Mouse (Mus musculus) forebrain, embryonic 16.5 days (tissue): ENCODE measurements around the gene Ank3. TPM values are rescaled to one million over a fixed set of nuclear protein-coding genes. Genes with fewer than 3 reads are reported as not detected.
A peak's percentile ranks its signal among the peaks of the same experiment; 100 is the strongest.

Experiments used
- ATAC-seq: fragments of 200-750 bp; cut with Nextera tagmentation; 2 replicates; pipeline ENCODE4 v1.8.0; 2017; ENCODE audit warnings: mild to moderate bottlenecking, moderate library complexity
- H3K27ac ChIP-seq: fragments of 300-500 bp; sonication (generic); 2 replicates; pipeline ENCODE4 v1.5.1; 2014; ENCODE audit warnings: low read length, control low read depth
- H3K27me3 ChIP-seq: fragments of 300-500 bp; sonication (generic); replicated peaks from 2 replicates; pipeline ENCODE4 v1.6.1; 2014; ENCODE audit warnings: low read length; ENCODE audit not compliant: control insufficient read depth, insufficient read depth
- H3K36me3 ChIP-seq: fragments of 300-500 bp; sonication (generic); 2 replicates; pipeline ENCODE4 v1.6.1; 2014; ENCODE audit not compliant: control insufficient read depth, insufficient read depth
- H3K4me1 ChIP-seq: fragments of 300-500 bp; sonication (generic); replicated peaks from 2 replicates; pipeline ENCODE4 v1.6.1; 2014; ENCODE audit warnings: low read length; ENCODE audit not compliant: control insufficient read depth, insufficient read depth
- H3K4me2 ChIP-seq: fragments of 300-500 bp; sonication (generic); 2 replicates; pipeline ENCODE4 v1.6.1; 2014; ENCODE audit warnings: mild to moderate bottlenecking, low read length, control low read depth
- H3K4me3 ChIP-seq: fragments of 300-500 bp; sonication (generic); replicated peaks from 2 replicates; pipeline ENCODE4 v1.5.1; 2014; ENCODE audit warnings: mild to moderate bottlenecking, low read length, control low read depth
- H3K9ac ChIP-seq: fragments of 300-500 bp; sonication (generic); replicated peaks from 2 replicates; pipeline ENCODE4 v1.6.1; 2014; ENCODE audit warnings: low read depth, low read length, control low read depth
- H3K9me3 ChIP-seq: fragments of 300-500 bp; sonication (generic); 2 replicates; pipeline ENCODE4 v1.6.1; 2016; ENCODE audit warnings: low read length; ENCODE audit not compliant: control insufficient read depth
- WGBS: fragments of 180-500 bp; shearing (Covaris S2); extraction: QIAGEN DNeasy Blood & Tissue Kit; methylation state at CpG from one replicate; pipeline ENCODE4 v1.1.7; 2014; 5-methylcytosine and 5-hydroxymethylcytosine counted together
- polyA plus RNA-seq: library from polyadenylated mRNA; unstranded; fragments of >200 nt; fragmentation: Nextera tagmentation; extraction: Ambion mirVana; gene quantifications from 2 replicates; pipeline ENCODE4 v1.2.1, GENCODE M21; 2015

Ank3 gene
- polyA plus RNA-seq, 1 experiment from 2014 or later, result 102 TPM

DNA sequence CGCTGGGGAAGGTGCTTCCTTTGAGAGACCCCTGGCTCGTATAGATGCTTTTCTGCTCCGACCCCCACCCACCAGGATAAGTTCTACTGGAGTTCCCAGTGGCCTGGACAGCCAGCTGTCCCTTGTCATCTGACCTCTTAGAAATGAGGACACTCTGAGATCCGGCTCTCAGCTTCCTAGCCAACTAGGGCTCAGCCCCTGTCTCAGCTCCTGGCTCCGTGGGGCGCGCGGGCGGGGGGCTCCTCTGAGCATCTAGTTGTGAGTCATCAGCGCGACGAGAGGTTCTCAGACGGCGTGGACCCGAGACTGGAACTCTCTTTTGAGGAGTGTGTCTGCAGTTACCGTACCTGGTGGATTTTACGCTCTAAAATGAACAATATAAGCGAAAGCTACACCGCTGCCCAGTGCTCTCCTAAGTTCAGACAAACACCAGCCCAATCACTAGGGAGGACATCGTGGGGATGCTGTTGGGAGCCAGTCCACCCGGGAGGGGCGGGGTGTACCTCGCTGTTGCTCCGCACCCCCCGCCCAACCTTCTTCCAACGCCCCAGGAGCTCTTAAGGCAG, 293 bp upstream of the Ank3 start:
- no peak overlapping the region for H3K27ac ChIP-seq
- under 1% methylated on average over 26 of the region's 26 CpGs for WGBS
- peaks cover 24% of the 10 kb centered on the region for H3K4me1 ChIP-seq
- no peaks in the 10 kb centered on the region for H3K36me3 ChIP-seq
- no peaks in the 10 kb centered on the region for H3K9me3 ChIP-seq
- 0 out of 2 replicates have a peak, but pooled peaks have one; percentile 23 for ATAC-seq
- H3K27me3 ChIP-seq, result peaks cover 21% of the 10 kb centered on the region
- peak overlapping the region; percentile 35 for H3K9ac ChIP-seq
- peak overlapping the region; percentile 52 for H3K4me3 ChIP-seq
- H3K4me2 ChIP-seq, result peak overlapping the region; percentile 99

DNA sequence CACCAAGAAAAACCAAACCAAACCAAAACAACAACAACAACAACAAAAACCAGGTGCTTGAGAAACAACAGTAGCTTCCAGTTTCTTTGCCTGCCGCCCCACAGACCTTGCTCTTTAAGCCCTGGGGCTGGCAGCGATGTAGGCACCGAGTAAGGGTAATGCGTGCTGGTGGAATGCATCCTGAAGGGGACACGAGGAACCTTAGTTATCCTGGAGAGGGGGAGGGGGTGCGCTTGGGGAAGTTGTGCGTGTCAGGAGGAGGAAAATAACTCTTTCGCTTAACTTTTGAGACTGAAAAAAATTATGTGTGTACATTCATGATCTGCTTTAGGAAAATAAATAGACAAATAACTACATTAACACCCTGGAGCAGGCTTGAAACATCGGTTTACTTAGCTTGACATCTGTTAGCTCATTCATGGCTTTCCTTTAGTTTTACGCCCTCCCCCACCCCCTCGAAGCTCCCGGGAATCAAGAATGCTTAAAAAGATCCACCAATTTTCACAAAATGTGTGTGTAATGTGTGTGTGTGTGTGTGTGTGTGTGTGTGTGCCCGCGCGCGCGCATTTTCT, 1.3 kb downstream of the Ank3 start:
- no peaks in the 10 kb centered on the region for H3K36me3 ChIP-seq
- H3K27me3 ChIP-seq, result peaks cover 21% of the 10 kb centered on the region
- no peaks in the 10 kb centered on the region for H3K9me3 ChIP-seq
- H3K4me2 ChIP-seq, result peak overlapping the region; percentile 99
- peak overlapping the region; percentile 52 for H3K4me3 ChIP-seq
- H3K27ac ChIP-seq, result no peak overlapping the region
- no peak overlapping the region for H3K9ac ChIP-seq
- peaks cover 24% of the 10 kb centered on the region for H3K4me1 ChIP-seq
- WGBS, result 3% methylated on average over 17 of the region's 17 CpGs
- 0 out of 2 replicates have a peak, but pooled peaks have one; percentile 41 for ATAC-seq

DNA sequence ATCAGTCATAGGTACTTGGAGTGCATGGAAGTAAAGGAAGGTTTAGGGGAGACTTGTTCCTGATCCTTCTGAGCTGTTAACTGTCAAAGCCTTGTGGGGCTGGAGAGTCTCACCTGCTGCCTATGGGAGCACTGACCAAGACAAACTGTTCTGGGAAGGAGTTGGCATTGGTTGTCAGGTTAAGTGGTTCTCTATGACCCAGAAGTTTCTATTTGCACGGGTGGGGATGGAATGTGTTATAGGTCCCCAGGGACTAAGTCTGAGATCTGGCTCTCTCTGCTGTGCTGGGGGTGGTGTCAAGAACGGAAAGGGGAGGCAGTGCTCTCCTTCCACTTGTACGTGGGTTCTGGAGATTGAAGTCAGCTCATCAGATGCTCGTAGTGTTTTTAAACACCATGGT, 6.9 kb downstream of the Ank3 start:
- Histone ChIP-seq H3K4me3 (no peak overlapping the region), H3K9me3 (no peaks in the 10 kb centered on the region), H3K9ac (no peak overlapping the region), H3K27ac (no peak overlapping the region), H3K4me1 (peaks cover under 1% of the 10 kb centered on the region; the same call in 1 of the 2 replicates), H3K27me3 (peaks cover under 1% of the 10 kb centered on the region; the same call in 1 of the 2 replicates), H3K36me3 (no peaks in the 10 kb centered on the region), H3K4me2 (no peak overlapping the region)
- WGBS, result 90% methylated on average over 4 of the region's 4 CpGs
- no peak for ATAC-seq

DNA sequence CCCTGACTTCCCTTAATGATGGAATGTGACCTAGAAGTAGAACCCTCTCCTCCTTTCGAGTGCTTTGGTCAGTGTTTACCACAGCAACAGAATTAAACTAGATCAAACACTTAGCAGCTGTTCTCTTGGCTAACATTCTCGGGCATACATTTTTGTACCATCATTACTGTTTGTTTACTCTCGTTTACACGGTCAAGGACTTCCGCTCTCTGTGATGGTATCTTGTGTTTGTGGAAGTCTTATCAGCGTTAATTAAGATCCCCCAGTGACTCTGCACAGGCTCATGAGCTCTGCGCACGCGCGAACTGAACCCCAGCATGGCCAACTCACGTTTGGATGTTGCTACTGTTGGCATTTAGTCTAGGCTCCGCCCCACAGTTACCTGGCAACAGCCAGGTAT, 16.3 kb downstream of the Ank3 start:
- Histone ChIP-seq H3K4me1 (no peaks in the 10 kb centered on the region), H3K4me3 (no peak overlapping the region), H3K27ac (no peak overlapping the region), H3K4me2 (no peak overlapping the region), H3K9ac (no peak overlapping the region), H3K27me3 (no peaks in the 10 kb centered on the region), H3K9me3 (no peaks in the 10 kb centered on the region), H3K36me3 (no peaks in the 10 kb centered on the region)
- ATAC-seq, result no peak
- WGBS, result 65% methylated on average over 12 of the region's 12 CpGs

DNA sequence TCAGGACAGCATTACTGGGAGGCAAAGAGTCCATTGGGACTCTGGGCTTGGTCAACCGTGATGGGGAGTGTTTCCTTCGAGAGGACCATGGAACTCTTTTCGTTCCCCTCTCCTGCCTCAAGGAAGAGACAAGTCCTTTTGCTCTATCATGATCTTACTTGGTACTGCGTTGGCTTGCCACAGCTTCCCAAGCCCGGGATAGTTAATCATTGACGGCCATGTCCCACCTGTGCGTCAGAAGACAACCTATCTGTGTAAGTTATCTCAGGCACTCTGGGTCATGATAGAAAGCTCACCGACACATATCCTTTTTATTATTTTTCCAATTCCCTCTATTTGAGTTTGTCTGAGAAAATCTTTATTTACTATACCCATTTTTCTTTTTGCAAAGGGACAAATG, 20.1 kb downstream of the Ank3 start:
- Histone ChIP-seq H3K4me3 (no peak overlapping the region), H3K36me3 (no peaks in the 10 kb centered on the region), H3K27me3 (no peaks in the 10 kb centered on the region), H3K4me2 (no peak overlapping the region), H3K9ac (no peak overlapping the region), H3K4me1 (no peaks in the 10 kb centered on the region), H3K9me3 (no peaks in the 10 kb centered on the region), H3K27ac (no peak overlapping the region)
- WGBS, result 91% methylated on average over 8 of the region's 8 CpGs
- ATAC-seq, result no peak

DNA sequence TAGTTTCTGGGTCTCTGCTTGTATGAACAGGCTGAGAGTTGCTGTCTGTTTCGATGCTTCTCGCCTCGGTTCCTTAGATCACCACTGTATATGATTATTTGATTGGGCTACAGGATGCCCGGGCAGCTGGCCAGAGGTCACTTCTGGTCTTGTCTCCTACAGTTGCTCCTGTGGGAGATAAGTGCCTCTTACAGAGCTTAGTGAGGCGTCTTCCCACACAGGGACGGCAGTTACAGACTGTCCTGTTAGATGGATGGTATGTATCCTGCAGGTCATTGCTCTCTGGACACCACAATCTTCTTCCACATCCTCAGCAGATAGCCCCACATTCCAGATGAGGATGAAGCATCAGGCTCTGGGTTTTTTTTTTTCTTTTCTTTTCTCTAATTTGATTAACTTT, 21.7 kb downstream of the Ank3 start:
- no peak overlapping the region for H3K4me3 ChIP-seq
- no peak overlapping the region for H3K9ac ChIP-seq
- H3K36me3 ChIP-seq, result no peaks in the 10 kb centered on the region
- H3K4me1 ChIP-seq, result no peaks in the 10 kb centered on the region
- no peak for ATAC-seq
- H3K27ac ChIP-seq, result no peak overlapping the region
- H3K9me3 ChIP-seq, result no peaks in the 10 kb centered on the region
- 87% methylated on average over 6 of the region's 6 CpGs for WGBS
- H3K4me2 ChIP-seq, result no peak overlapping the region
- no peaks in the 10 kb centered on the region for H3K27me3 ChIP-seq

DNA sequence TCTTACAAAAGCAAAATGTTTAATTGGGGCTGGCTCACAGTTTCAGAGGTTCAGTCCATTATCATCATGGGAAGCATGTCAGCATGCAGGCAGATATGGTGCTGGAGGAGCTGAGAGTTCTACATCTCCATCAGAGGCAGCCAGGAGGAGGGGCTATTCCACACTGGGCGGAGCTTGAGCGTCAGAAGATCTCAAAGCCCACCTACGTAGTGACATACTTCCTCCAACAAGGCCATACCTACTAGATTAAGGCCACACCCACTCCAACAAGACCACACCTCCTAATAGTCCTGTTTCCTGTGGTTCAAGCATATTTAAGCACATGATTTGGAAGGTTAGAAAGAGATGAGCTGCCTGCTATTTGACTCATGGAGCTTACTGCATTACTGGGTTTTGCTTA, 25.5 kb downstream of the Ank3 start:
- no peak overlapping the region for H3K4me3 ChIP-seq
- no peak overlapping the region for H3K9ac ChIP-seq
- WGBS, result 97% methylated on average over 3 of the region's 3 CpGs
- ATAC-seq, result no peak
- no peak overlapping the region for H3K4me2 ChIP-seq
- H3K27me3 ChIP-seq, result no peaks in the 10 kb centered on the region
- H3K4me1 ChIP-seq, result no peaks in the 10 kb centered on the region
- H3K9me3 ChIP-seq, result no peaks in the 10 kb centered on the region
- no peaks in the 10 kb centered on the region for H3K36me3 ChIP-seq
- H3K27ac ChIP-seq, result no peak overlapping the region

DNA sequence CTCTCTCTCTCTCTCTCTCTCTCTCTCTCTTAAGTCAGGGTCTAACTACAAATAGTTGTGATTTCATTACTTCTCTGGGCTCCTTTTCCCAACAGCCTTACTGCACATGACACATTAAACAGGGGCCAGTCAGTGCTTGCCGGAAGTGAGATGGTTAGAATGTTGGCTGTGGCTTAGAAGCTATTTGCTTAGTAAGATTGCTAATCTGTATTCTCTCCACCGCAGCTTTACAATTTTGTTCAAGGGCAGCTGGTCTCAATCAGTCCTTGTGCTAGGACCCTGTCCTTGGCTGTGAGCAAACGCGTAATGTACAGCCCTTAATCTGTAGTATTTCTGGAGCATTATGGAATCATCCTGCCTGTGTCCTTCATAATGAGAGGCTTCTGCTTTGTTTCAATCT, 31.6 kb downstream of the Ank3 start:
- H3K4me3 ChIP-seq, result no peak overlapping the region
- H3K4me2 ChIP-seq, result no peak overlapping the region
- WGBS, result 86% methylated on average over 4 of the region's 4 CpGs
- H3K4me1 ChIP-seq, result no peaks in the 10 kb centered on the region
- H3K27ac ChIP-seq, result no peak overlapping the region
- ATAC-seq, result no peak
- H3K9me3 ChIP-seq, result no peaks in the 10 kb centered on the region
- H3K27me3 ChIP-seq, result no peaks in the 10 kb centered on the region
- no peaks in the 10 kb centered on the region for H3K36me3 ChIP-seq
- no peak overlapping the region for H3K9ac ChIP-seq

DNA sequence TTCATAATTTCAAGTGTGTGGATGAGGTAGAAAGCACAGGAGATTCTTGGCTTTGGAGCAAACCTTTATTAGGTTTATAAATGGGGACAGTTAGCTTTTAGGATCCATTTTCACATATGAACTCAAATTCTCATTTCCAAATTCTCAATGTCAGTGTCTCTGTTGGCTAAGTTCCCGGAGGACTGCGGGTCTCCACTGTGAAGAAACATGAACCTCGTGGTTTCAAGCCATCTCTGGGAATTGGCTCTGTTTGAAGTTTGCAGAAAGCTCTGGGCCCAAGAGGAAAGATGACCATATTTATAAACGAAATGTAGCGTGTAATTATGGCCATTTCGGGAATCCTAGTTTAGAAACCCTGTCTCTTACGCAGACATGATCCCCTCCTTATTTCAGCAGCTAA, 32.5 kb downstream of the Ank3 start:
- 90% methylated on average over 7 of the region's 7 CpGs for whole genome bisulfite sequencing
- H3K4me3 ChIP-seq, result no peak overlapping the region
- no peaks in the 10 kb centered on the region for H3K9me3 ChIP-seq
- no peak for ATAC-seq
- H3K9ac ChIP-seq, result no peak overlapping the region
- no peak overlapping the region for H3K4me2 ChIP-seq
- H3K27ac ChIP-seq, result no peak overlapping the region
- H3K36me3 ChIP-seq, result no peaks in the 10 kb centered on the region
- H3K27me3 ChIP-seq, result no peaks in the 10 kb centered on the region
- H3K4me1 ChIP-seq, result no peaks in the 10 kb centered on the region

DNA sequence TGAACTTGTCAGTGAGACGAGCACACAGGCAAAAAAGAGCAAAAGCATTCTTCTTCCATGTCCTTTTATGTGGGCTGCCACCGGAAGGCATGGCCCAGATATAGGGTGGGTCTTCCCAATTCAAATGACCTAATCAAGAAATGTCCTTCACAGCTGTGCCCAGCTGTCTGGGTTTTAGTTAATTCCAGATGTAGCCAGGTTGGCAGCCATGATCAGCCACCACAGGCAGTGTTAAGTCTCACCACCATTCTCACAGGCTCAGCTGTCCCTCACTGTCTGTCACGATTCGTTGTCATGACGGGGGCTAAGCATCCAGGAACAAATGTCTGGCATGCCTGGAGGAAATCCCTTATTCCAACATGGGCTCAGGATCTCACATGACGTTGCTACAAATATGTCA, 36.6 kb downstream of the Ank3 start:
- WGBS, result 87% methylated on average over 6 of the region's 6 CpGs
- Histone ChIP-seq H3K27me3 (no peaks in the 10 kb centered on the region), H3K27ac (no peak overlapping the region), H3K9me3 (no peaks in the 10 kb centered on the region), H3K4me3 (no peak overlapping the region), H3K9ac (no peak overlapping the region), H3K36me3 (no peaks in the 10 kb centered on the region), H3K4me2 (no peak overlapping the region), H3K4me1 (no peaks in the 10 kb centered on the region)
- ATAC-seq, result no peak
